Mouse (Mus musculus): ENCODE results near the gene Ywhag.

Ywhag gene

GRCm38 (mm10) chr5:135913201-135913600 is 21.2 kb downstream of the Ywhag start:
- DNase-seq (ENCODE audit: low spot score in 2 of 2), result no peak

DNA sequence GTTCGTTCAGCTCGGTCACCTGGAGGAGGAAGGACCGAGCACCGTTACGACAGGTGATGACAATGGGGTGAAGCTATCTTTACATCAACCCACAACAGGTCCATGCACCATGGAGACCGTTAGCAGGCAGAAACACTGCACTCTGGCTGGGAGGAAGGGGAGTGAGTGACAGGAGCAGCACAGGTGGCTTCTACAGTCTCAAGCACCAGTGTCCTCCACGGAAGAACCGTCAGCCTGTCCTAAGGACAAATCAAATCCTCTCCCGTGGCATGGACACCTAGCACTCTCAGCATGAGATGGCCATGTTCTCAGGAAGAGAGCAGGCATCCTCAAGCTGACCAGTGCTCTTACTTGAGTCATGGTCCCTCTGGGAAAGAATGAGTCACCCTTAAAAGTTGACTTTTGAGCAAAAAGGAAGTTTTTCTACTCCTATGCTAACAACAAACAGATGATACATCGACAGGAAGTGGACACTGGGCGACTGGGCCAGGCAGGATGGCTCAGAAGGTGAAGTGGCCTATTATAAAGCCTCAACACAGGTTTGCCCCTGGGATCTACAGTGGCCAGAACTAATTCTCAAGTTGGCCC is 22.7 kb downstream of the Ywhag start:
- no peak for DNase-seq (ENCODE audit: low spot score in 2 of 2)

- DNase-seq (ENCODE audit: low spot score in 2 of 2), result no peak
Observed at GRCm38 (mm10) chr5:135910813-135911212, 23.6 kb downstream of the Ywhag start.

DNA sequence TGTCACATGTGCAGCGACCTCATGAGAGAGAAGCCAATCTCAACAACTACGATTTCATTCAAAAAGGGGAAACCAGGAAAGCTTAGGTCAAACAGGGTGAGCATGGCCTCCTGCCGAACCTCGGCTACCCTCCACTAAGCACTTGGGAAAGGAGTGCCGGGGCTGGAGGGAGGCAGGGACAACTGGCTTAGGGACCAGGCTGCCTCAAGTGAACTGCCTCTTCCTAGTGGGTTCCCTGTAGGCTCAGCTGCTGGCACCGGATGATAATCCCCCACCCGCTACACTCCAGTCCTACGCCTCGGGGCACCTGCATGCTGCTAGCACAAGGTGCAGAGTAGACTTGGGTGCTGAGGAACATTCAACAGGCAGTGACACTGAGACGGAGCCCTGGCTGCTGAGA is 24.8 kb downstream of the Ywhag start:
- no peak for DNase-seq (ENCODE audit: low spot score in 2 of 2)

- DNase-seq (ENCODE audit: low spot score in 2 of 2), result no peak
Observed at GRCm38 (mm10) chr5:135908989-135909388, 25.4 kb downstream of the Ywhag start.

DNA sequence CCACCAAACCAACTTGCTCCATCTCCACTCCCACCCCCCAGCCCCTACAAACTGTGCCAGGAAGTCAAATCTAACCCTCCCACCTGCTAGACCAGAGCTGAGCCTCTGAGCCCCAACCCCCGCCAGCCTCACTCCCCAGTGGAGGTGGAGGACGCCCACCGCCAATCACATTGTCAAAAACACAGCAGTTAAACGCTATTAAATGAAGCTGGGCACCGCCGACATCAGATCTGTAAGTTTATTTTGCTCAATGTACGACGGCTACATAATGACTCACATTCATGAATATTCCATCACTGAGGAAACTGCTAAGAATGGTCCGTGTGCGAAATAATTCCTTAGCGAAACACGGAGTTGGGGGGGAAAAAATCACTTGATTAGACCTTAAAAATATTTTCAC is 26.2 kb downstream of the Ywhag start:
- no peak for DNase-seq (ENCODE audit: low spot score in 2 of 2)

GRCm38 (mm10) chr5:135907256-135907655 is 27.2 kb downstream of the Ywhag start:
- DNase-seq (ENCODE audit: low spot score in 2 of 2), result no peak

- no peak for DNase-seq (ENCODE audit: low spot score in 2 of 2)
Observed at GRCm38 (mm10) chr5:135906846-135907245, 27.6 kb downstream of the Ywhag start.

GRCm38 (mm10) chr5:135905320-135906225 is 28.8 kb downstream of the Ywhag start:
- no peak for DNase-seq (ENCODE audit: low spot score in 2 of 2)

DNA sequence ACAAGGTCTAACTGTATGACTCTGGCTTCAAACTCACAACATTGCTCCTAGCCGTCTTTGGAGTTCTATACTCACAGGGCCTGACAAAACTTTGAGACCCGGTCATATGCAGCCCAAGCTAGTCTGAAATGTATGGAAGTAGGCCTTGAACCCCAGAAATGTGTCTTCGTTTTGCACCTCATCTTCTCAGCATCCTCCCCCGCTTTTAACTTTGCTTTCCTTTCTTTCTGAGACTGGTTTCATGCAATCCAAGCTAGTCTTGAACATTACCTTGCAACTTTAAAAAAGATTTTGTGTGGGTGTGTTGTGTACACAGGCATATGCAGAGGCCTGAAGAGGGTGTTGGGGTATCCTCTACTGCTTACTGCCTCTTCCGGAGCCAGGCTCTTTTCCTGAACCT is 30.2 kb downstream of the Ywhag start:
- DNase-seq (ENCODE audit: low spot score in 2 of 2), result no peak

GRCm38 (mm10) chr5:135903551-135904151 is 30.8 kb downstream of the Ywhag start:
- DNase-seq (ENCODE audit: low spot score in 2 of 2), result peak; percentile 88 to 89

GRCm38 (mm10) chr5:135903058-135903457 is 31.4 kb downstream of the Ywhag start:
- no peak for DNase-seq (ENCODE audit: low spot score in 2 of 2)

- no peak for DNase-seq (ENCODE audit: low spot score in 2 of 2)
Observed at GRCm38 (mm10) chr5:135901354-135902095, 32.9 kb downstream of the Ywhag start.

- no peak for DNase-seq (ENCODE audit: low spot score in 2 of 2)
Observed at GRCm38 (mm10) chr5:135900701-135901100, 33.7 kb downstream of the Ywhag start.

- DNase-seq (ENCODE audit: low spot score in 2 of 2), result no peak
Observed at GRCm38 (mm10) chr5:135899833-135900232, 34.6 kb downstream of the Ywhag start.

DNA sequence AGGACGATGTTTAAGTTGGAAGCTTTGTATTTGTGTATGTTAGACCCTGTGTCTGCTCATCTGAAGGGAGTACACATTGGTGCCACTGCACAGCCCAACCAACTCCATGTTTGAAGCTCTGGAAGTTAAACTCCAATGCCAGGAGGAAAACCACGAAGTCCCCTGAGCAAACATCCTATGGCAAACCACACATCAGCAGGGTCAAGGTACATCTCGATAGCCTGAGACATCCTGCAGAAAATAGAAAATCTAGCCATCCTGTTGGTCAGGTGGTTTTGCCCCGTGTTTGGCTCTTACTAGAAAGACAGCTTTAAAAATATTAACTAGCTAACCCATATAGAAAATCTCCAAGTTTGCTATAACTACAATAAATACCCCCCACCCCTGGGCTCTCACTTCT is 35.4 kb downstream of the Ywhag start:
- no peak for DNase-seq (ENCODE audit: low spot score in 2 of 2)

DNA sequence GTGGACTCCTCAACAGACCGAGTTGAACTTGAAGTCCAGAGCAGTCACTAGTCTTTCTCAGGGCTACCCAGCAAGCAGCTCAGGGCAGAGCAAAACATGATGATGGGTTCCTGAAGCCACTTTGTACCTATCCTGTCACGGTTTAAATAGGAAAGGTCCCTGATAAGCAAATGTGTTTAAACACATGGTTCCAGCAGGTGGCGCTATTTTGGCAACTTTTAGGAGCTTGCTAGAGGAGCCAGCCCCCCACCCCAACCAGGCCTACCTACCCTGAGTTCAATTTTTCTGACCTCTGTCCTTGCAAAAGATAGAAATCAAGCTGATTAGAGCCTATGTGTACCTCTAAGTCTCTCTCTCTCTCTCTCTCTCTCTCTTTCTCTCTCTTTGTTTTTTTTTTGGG is 36.4 kb downstream of the Ywhag start:
- DNase-seq (ENCODE audit: low spot score in 2 of 2), result no peak

DNA sequence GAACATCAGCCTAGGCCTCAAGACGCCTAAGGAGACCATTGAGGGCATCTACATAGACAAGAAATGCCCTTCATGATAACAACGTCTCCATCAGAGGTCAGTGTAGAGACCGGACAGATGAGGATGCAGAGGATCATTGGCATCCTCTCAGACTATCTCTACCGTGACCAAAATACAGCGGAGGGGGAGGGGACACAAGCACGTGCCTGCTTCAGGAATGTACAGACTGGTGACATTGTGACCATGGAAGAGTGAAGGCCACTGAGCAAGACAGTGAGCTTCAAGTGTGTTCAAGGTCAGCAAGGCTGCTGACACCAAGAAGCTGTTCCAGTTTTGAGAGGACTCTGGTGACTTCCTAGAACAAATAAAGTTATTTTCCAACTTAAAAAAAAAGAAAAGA is 39.5 kb downstream of the Ywhag start:
- DNase-seq (ENCODE audit: low spot score in 2 of 2), result no peak

DNA sequence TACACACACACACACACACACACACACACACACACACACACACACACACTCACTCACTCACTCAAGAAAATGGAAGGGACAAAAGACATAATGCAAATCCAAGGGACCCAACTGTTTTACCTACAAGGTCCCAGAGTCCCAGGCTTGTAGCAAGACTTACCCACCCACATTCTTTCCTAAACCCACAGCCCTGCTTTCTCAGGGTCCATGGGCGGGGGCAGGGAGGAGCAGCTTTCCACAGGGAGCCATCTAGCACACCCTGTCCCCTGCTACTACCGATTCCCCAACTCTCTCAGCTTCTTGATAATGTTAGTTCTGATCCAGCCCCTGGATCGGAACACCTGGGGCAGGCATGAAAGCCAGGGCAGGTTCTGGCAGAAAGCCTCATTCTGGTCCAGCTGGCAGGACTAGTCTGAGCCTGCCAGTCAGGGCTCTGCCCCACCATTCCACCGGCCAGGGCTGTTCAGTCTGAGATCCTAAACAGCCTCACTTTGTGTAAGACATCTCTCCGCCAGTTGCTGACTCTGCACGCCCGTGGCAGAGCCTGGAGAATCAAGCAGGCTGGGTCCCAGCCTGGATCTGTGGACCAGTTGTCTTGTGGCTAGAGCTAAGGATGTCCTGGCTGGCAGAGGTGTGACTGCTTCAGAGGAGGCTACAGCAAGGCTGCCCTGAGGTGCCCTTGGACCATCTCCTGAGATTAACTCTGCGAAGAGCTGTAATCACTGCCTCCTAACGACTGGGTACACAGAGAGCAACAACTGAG is 41.6 kb downstream of the Ywhag start:
- DNase-seq (ENCODE audit: low spot score in 2 of 2), result no peak

- no peak for DNase-seq (ENCODE audit: low spot score in 2 of 2)
Observed at GRCm38 (mm10) chr5:135890920-135891319, 43.5 kb downstream of the Ywhag start.

GRCm38 (mm10) chr5:135890323-135890722 is 44.1 kb downstream of the Ywhag start:
- DNase-seq (ENCODE audit: low spot score in 2 of 2), result no peak
